Mouse (Mus musculus) brain, embryonic 14.5 days (tissue): Measurements from ENCODE around the gene Gpr132. TPM values are rescaled to one million over a fixed set of nuclear protein-coding genes. Genes with fewer than 3 reads are reported as not detected.
A peak's percentile ranks its signal among the peaks of the same experiment; 100 is the strongest.

Experiments
- DNase-seq: peaks from one replicate; pipeline ENCODE4 v3.0.0-alpha.2; 2011; ENCODE audit warnings: low read depth
- CTCF ChIP-seq: fragments of 200-500 bp; IDR thresholded peaks from 2 replicates; pipeline ENCODE4 v1.5.1; 2012; ENCODE audit warnings: inconsistent platforms, mild to moderate bottlenecking, moderate library complexity, borderline replicate concordance; ENCODE audit not compliant: insufficient read depth, insufficient read length; ENCODE audit errors: extremely low read depth
- POLR2A ChIP-seq: fragments of 200-500 bp; IDR thresholded peaks from 2 replicates; pipeline ENCODE4 v1.6.1; 2012; ENCODE audit warnings: mild to moderate bottlenecking, inconsistent platforms, borderline replicate concordance; ENCODE audit not compliant: poor library complexity, insufficient read depth, insufficient read length, severe bottlenecking; ENCODE audit errors: extremely low read depth
- polyA plus RNA-seq: library from polyadenylated mRNA; depleted of rRNA; stranded (reverse); fragments of >200 nt; gene quantifications from 2 replicates; pipeline ENCODE4 v1.2.3, GENCODE M21; 2012; rRNA removed

Gene Gpr132
- polyA plus RNA-seq, 1 experiment: 0.07 TPM

GRCm38 (mm10) chr12:112808587-112809364 is 59.3 kb downstream of the Gpr132 start, which contains the start of gene Clba1:
Clba1 (plus strand) TSS chr12:112808937.
- DNase-seq: peak; percentile 98
- peak; percentile 57 for TF ChIP-seq POLR2A
- TF ChIP-seq CTCF: peak; percentile 51

- no peak for DNase-seq
- TF ChIP-seq POLR2A (no peak), CTCF (no peak)
These were observed 59.8 kb downstream of the Gpr132 start for GRCm38 (mm10) chr12:112808212-112808586.

- no peak for DNase-seq
- TF ChIP-seq POLR2A: no peak
- TF ChIP-seq CTCF: no peak
These were observed 60.2 kb downstream of the Gpr132 start for GRCm38 (mm10) chr12:112807796-112808195.

GRCm38 (mm10) chr12:112806044-112806443 is 62.0 kb downstream of the Gpr132 start:
- DNase-seq: no peak
- TF ChIP-seq CTCF (no peak), POLR2A (no peak)

GRCm38 (mm10) chr12:112804046-112804445 is 64.0 kb downstream of the Gpr132 start:
- TF ChIP-seq CTCF (no peak), POLR2A (no peak)
- DNase-seq: peak; percentile 46

GRCm38 (mm10) chr12:112802917-112803316 is 65.1 kb downstream of the Gpr132 start:
- TF ChIP-seq CTCF (no peak), POLR2A (no peak)
- DNase-seq: no peak

- DNase-seq: peak; percentile 65
- TF ChIP-seq POLR2A (no peak), CTCF (no peak)
These were observed 65.9 kb downstream of the Gpr132 start, which contains the start of gene Ahnak2 for GRCm38 (mm10) chr12:112801864-112802846. Ahnak2 (minus strand) TSS chr12:112802657.

Other genes starting within 250 kb of the Gpr132 start
- gene Adssl1, start 248.2 kb downstream of the Gpr132 start, polyA plus RNA-seq: 2.3 and 4.4 TPM in 2 replicates
- 57.4 and 98.6 TPM in 2 replicates for gene Siva1, start 223.5 kb downstream of the Gpr132 start, polyA plus RNA-seq
- gene Akt1, start 193.3 kb downstream of the Gpr132 start, polyA plus RNA-seq: 303 and 319 TPM in 2 replicates
- gene Zbtb42, start 189.4 kb downstream of the Gpr132 start, polyA plus RNA-seq: 2.6 and 5.0 TPM in 2 replicates
- 48.8 and 82.9 TPM in 2 replicates for gene Cep170b, start 147.8 kb downstream of the Gpr132 start, polyA plus RNA-seq
- 6.5 and 6.8 TPM in 2 replicates for gene Pld4, start 107.6 kb downstream of the Gpr132 start, polyA plus RNA-seq
- gene Ahnak2, start 65.6 kb downstream of the Gpr132 start, polyA plus RNA-seq: 1.1 and 1.6 TPM in 2 replicates
- gene Clba1, start 59.3 kb downstream of the Gpr132 start, polyA plus RNA-seq: 13.6 and 14.7 TPM in 2 replicates
- 42.3 and 71.4 TPM in 2 replicates for gene Cdca4, start 38.8 kb downstream of the Gpr132 start, polyA plus RNA-seq
- 46.1 and 74.7 TPM in 2 replicates for gene Jag2, start 61.5 kb upstream of the Gpr132 start, polyA plus RNA-seq
- 34.9 and 47.3 TPM in 2 replicates for gene Nudt14, start 73.9 kb upstream of the Gpr132 start, polyA plus RNA-seq
- 61.4 and 61.7 TPM in 2 replicates for gene Btbd6, start 108.3 kb upstream of the Gpr132 start, polyA plus RNA-seq
- gene Brf1, start 132.5 kb upstream of the Gpr132 start, polyA plus RNA-seq: 63.9 and 67.1 TPM in 2 replicates
- 81.8 and 109 TPM in 2 replicates for gene Pacs2, start 146.3 kb upstream of the Gpr132 start, polyA plus RNA-seq
- 0.14 and 0.34 TPM in 2 replicates for gene Tex22, start 206.3 kb upstream of the Gpr132 start, polyA plus RNA-seq
- 124 and 134 TPM in 2 replicates for gene Mta1, start 230.1 kb upstream of the Gpr132 start, polyA plus RNA-seq